ENCODE assay signal across 18 mouse cellular contexts in the genomic region with DNA sequence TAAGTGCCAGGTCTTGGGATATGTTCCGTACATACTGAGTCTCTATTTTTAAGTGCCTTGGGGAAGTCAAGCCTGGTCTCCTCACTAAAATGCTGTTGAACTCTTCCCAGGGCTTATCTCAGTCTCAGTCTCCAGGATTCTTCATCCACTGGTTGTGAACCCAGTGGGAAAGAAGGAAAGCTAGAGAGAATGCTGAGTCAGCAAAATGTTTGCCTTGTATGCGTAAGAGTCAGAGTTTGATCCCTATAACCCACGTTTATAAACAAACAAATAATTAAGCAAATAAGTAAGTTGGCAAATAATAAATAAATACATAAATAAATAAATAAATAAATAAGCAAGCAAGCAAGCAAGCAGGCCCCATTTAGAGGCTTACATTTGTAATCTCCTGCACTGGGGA.
DNase-seq lines count a peak whose midpoint lies in the region; TF ChIP-seq lines count a peak whose summit lies in the region.
"Had no signal": no experiment of that assay in that cellular context is flagged by ENCODE, and none has a peak within 500 bp of the region (broad histone marks: within the 10 kb centered on the region; RNA-seq: fewer than 3 reads in every experiment).

No protein-coding gene starts in this region.

- no peak for DNase-seq in layer of hippocampus, adult 2 months (ENCODE audit: low spot score in 2 of 2)
- DNase-seq in layer of hippocampus, adult 18-20 months (ENCODE audit: low spot score in 2 of 2): no peak
- no peak for DNase-seq in ES-E14 (ENCODE audit: low read depth, low spot score)
- no peak for DNase-seq in cerebellum, adult 18-20 months
- DNase-seq in forebrain, embryonic 10.5 days (ENCODE audit: extremely low spot score, low spot score): no peak
- DNase-seq: adrenal gland, adult 8-10 months; adrenal gland, postnatal 14 days; adrenal gland, postnatal 36 days; cerebellum, adult 11-12 months; cerebellum, adult 8-10 months; cerebellum, adult 9-11 months; cerebellum, postnatal 14 days; cerebellum, postnatal 36 days had no signal

- WGBS in forebrain, embryonic 10.5 days: 92% methylated on average over 3 of the region's 3 CpGs

- TF ChIP-seq POLR2A in cortical plate, adult 2 months (IDR thresholded peaks at IDR 0.05; ENCODE audit: extremely low read depth, insufficient read depth, low read length): no peak

- peak overlapping the region; percentile 61; the same call in 1 of the 2 replicates for H3K27ac ChIP-seq in layer of hippocampus, adult 2 months
- H3K27ac ChIP-seq in ES-E14 (ENCODE audit: insufficient read depth, low read depth, low read length, poor library complexity, severe bottlenecking): no peak overlapping the region
- H3K27ac ChIP-seq in cortical plate, adult 2 months (ENCODE audit: insufficient read depth, low read length): 0 out of 2 replicates have a peak overlapping the region, but pooled peaks have one; percentile 74
- no peak overlapping the region for H3K27ac ChIP-seq in forebrain, embryonic 10.5 days
- H3K27ac ChIP-seq: embryonic facial prominence, embryonic 10.5 days; embryonic facial prominence, embryonic 12.5 days; forebrain, embryonic 12.5 days had no signal

- no peaks in the 10 kb centered on the region for H3K9me3 ChIP-seq in ES-E14 (ENCODE audit: control insufficient read depth, insufficient read depth, low read depth, low read length)
- no peaks in the 10 kb centered on the region for H3K9me3 ChIP-seq in forebrain, embryonic 10.5 days
- H3K9me3 ChIP-seq: embryonic facial prominence, embryonic 10.5 days; embryonic facial prominence, embryonic 12.5 days; forebrain, embryonic 12.5 days had no signal

- TF ChIP-seq CTCF in layer of hippocampus, adult 2 months (conservative IDR thresholded peaks at IDR 0.05): no peak
- TF ChIP-seq CTCF in cortical plate, adult 2 months (IDR thresholded peaks at IDR 0.05; ENCODE audit: extremely low read depth, insufficient read depth, low read length): no peak

- H3K36me3 ChIP-seq in ES-E14 (ENCODE audit: control insufficient read depth, insufficient read depth, low read length, poor library complexity, severe bottlenecking): no peaks in the 10 kb centered on the region
- H3K36me3 ChIP-seq in forebrain, embryonic 10.5 days (replicated peaks): no peaks in the 10 kb centered on the region
- H3K36me3 ChIP-seq: embryonic facial prominence, embryonic 10.5 days; embryonic facial prominence, embryonic 12.5 days; forebrain, embryonic 12.5 days had no signal

- H3K4me1 ChIP-seq in ES-E14 (ENCODE audit: control insufficient read depth in 2 of 2, insufficient read depth in 2 of 2, low read length in 2 of 2, poor library complexity in 1 of 2): no peaks in the 10 kb centered on the region
- H3K4me1 ChIP-seq in cortical plate, adult 2 months (ENCODE audit: control insufficient read depth, insufficient read depth, low read length): peaks cover 3% of the 10 kb centered on the region
- H3K4me1 ChIP-seq in forebrain, embryonic 10.5 days: no peaks in the 10 kb centered on the region
- H3K4me1 ChIP-seq: embryonic facial prominence, embryonic 10.5 days; embryonic facial prominence, embryonic 12.5 days; forebrain, embryonic 12.5 days had no signal

- H3K9ac ChIP-seq in ES-E14 (ENCODE audit: insufficient read depth, low read depth, low read length, poor library complexity, severe bottlenecking): no peak overlapping the region
- H3K9ac ChIP-seq: embryonic facial prominence, embryonic 12.5 days; forebrain, embryonic 12.5 days had no signal

- H3K27me3 ChIP-seq in forebrain, embryonic 10.5 days (ENCODE audit: poor library complexity, severe bottlenecking): no peaks in the 10 kb centered on the region
- H3K27me3 ChIP-seq: embryonic facial prominence, embryonic 12.5 days; forebrain, embryonic 12.5 days; Patski had no signal

- in situ Hi-C loops in ES-E14 (cut with MboI; ENCODE audit: low sequenced_read_pairs in 2 of 2, unreplicated experiment in 2 of 2): no loop called here

- no peak overlapping the region for H3K4me3 ChIP-seq in layer of hippocampus, adult 2 months
- no peak overlapping the region for H3K4me3 ChIP-seq in ES-E14 (ENCODE audit: insufficient read depth in 1 of 2, low read depth in 1 of 2, low read length in 2 of 2, poor library complexity in 1 of 2, severe bottlenecking in 1 of 2)
- H3K4me3 ChIP-seq in cortical plate, adult 2 months (ENCODE audit: insufficient read depth, low read length): no peak overlapping the region
- no peak overlapping the region for H3K4me3 ChIP-seq in forebrain, embryonic 10.5 days
- H3K4me3 ChIP-seq: embryonic facial prominence, embryonic 10.5 days; embryonic facial prominence, embryonic 12.5 days; forebrain, embryonic 12.5 days had no signal

TF ChIP-seq in ES-E14, 5 proteins besides CTCF, POLR2A, EP300 and RAD21:
- TF ChIP-seq MAFK (IDR thresholded peaks at IDR 0.05; ENCODE audit: insufficient read depth, low read depth, low read length): peak; percentile 99
- TF ChIP-seq ZC3H11A (IDR thresholded peaks at IDR 0.05; ENCODE audit: borderline replicate concordance, low read depth, low read length): no peak

Comparison
In these comparisons a context has a peak if more than half of its experiments do, and no peak if none do; other contexts are left out.
1. H3K27ac ChIP-seq: peak in layer of hippocampus, adult 2 months (single experiment) and cortical plate, adult 2 months (single experiment); none in ES-E14 (single experiment) and forebrain, embryonic 10.5 days (single experiment).